Mouse (Mus musculus) olfactory bulb, adult 2 months (tissue): ENCODE measurements at regions not wholly inside any gene's neighbourhood (a gene's known extent, or its start where the extent isn't known, plus 50 kb on each side); places are given as distances from the start of the nearest gene placed in this dataset.

Experiments
- H3K27ac ChIP-seq: fragments of 200-500 bp; 2 replicates; pipeline ENCODE4 v1.5.1; 2012; ENCODE audit warnings: low read depth, low read length; ENCODE audit not compliant: insufficient read depth
- H3K4me1 ChIP-seq: fragments of 200-500 bp; 2 replicates; pipeline ENCODE4 v1.6.1; 2012; ENCODE audit warnings: low read length; ENCODE audit not compliant: control insufficient read depth, insufficient read depth
- H3K4me3 ChIP-seq: fragments of 200-500 bp; 2 replicates; pipeline ENCODE4 v1.5.1; 2012; ENCODE audit warnings: mild to moderate bottlenecking, low read depth, low read length, moderate library complexity; ENCODE audit not compliant: insufficient read depth
- CTCF ChIP-seq: fragments of 200-500 bp; IDR thresholded peaks from 2 replicates; pipeline ENCODE4 v1.5.1; 2012; ENCODE audit warnings: low read depth, mild to moderate bottlenecking, low read length, moderate library complexity; ENCODE audit not compliant: insufficient read depth
- POLR2A ChIP-seq: fragments of 200-500 bp; IDR thresholded peaks from 2 replicates; pipeline ENCODE4 v1.6.1; 2012; ENCODE audit warnings: mild to moderate bottlenecking, low read depth, low read length, moderate library complexity; ENCODE audit not compliant: insufficient read depth
- WGBS: fragments of 180-500 bp; shearing (Covaris S2); methylation state at CpG from one replicate; pipeline ENCODE4 v1.1.7; 2018; 5-methylcytosine and 5-hydroxymethylcytosine counted together

DNA sequence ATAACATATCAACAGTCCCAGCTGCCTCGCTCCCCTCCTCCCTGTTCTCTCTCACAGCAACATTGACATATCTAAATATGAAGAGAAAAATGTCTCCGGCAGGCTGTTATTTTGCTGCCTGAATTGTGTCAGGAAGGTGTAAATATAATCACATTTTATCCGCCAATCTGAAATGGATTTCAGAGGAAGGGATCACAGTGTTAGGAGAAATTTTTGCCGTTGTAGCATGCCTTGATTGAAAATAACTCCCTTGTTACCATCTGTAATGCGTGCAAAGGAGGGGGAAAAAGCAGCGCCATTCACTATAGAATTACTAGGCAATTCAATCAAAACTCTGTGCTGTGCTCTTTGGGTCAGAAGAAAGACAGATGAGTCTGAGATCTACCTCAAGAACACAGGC lies 620.3 kb upstream of the Castor2 start:
- TF ChIP-seq POLR2A (no peak), CTCF (no peak)
- Histone ChIP-seq H3K4me3 (no peak overlapping the region), H3K27ac (no peak overlapping the region), H3K4me1 (peaks cover 6% of the 10 kb centered on the region)
- WGBS, result 75% methylated on average over 6 of the region's 6 CpGs

DNA sequence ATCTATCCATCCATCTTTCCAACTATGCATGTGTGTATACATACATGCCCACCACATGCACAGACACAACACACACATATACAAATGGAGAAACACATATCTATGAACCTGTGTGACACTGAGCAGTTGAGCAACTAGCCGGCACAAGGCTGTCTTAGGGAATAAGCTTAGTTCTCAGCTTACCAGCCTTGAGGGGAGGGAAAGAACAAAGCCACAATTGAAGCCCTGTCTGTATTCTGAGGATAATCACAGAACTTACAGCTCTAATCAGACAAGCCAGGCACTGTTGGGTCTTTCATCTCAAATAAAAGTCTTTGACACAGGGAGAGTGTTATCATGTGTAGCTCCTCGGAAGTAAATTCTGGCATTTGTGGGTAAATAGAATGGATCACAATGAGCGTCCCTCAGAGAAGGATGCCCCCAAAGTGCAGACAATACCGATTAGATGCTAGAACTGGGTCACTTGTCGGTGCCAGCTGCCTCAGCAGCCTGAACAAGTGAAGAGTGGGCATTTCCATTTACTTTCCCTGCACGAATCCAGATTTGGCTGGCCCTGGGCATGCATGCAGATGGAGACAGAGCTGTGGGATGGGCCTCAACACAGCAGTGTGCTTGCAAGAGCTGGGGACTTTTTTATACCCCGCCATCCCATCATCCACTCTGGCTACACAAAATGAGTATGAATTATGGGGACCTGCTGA lies 646.0 kb upstream of the Castor2 start:
- no peak overlapping the region for H3K4me3 ChIP-seq
- H3K27ac ChIP-seq, result 0 out of 2 replicates have a peak overlapping the region, but pooled peaks have one; percentile 4
- H3K4me1 ChIP-seq, result peaks cover 5% of the 10 kb centered on the region; the same call in 1 of the 2 replicates
- WGBS, result 42% methylated on average over 7 of the region's 7 CpGs
- TF ChIP-seq POLR2A (no peak), CTCF (no peak)

- Histone ChIP-seq H3K4me1 (peaks cover 5% of the 10 kb centered on the region; the same call in 1 of the 2 replicates), H3K27ac (no peak overlapping the region; the same call in 1 of the 2 replicates), H3K4me3 (no peak overlapping the region)
- 54% methylated on average over 3 of the region's 3 CpGs for WGBS
- no peak for TF ChIP-seq CTCF
- no peak for TF ChIP-seq POLR2A
Measured at GRCm38 (mm10) chr5:133449926-133450325, 649.6 kb upstream of the Castor2 start.

GRCm38 (mm10) chr5:133400826-133401225 lies 698.7 kb upstream of the Castor2 start:
- WGBS, result 94% methylated on average over 1 of the region's 1 CpGs
- Histone ChIP-seq H3K27ac (no peak overlapping the region), H3K4me3 (no peak overlapping the region), H3K4me1 (no peaks in the 10 kb centered on the region)
- TF ChIP-seq POLR2A (no peak), CTCF (no peak)

DNA sequence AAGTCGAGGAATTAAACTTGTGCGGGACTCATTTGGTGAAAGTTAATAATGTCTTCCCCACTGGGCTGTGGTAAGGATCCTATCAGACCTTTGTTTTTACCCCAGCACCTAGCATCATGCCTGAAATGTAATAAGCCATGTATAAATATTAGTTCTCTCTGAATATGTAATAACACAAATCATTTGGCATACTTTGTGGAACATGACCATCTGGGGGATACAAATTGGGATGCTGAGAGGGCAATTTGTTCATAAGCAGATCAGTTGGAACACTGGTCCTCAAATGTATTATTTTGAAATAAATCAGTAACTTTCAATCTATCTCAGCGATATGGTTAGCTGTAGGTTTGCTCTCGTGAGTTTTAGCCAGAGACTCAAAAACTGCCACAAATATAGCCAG lies 709.6 kb upstream of the Castor2 start:
- no peak for TF ChIP-seq CTCF
- TF ChIP-seq POLR2A, result no peak
- peaks cover 3% of the 10 kb centered on the region; the same call in 1 of the 2 replicates for H3K4me1 ChIP-seq
- 78% methylated on average over 4 of the region's 4 CpGs for WGBS
- no peak overlapping the region for H3K4me3 ChIP-seq
- no peak overlapping the region for H3K27ac ChIP-seq

- 47% methylated on average over 6 of the region's 6 CpGs for WGBS
- Histone ChIP-seq H3K27ac (no peak overlapping the region), H3K4me1 (peaks cover 3% of the 10 kb centered on the region; the same call in 1 of the 2 replicates), H3K4me3 (no peak overlapping the region)
- no peak for TF ChIP-seq CTCF
- TF ChIP-seq POLR2A, result no peak
Measured at GRCm38 (mm10) chr5:133389023-133389840, 710.3 kb upstream of the Castor2 start.

- TF ChIP-seq POLR2A, result no peak
- no peak for TF ChIP-seq CTCF
- H3K27ac ChIP-seq, result no peak overlapping the region
- H3K4me1 ChIP-seq, result peaks cover 3% of the 10 kb centered on the region; the same call in 1 of the 2 replicates
- WGBS, result 42% methylated on average over 10 of the region's 10 CpGs
- no peak overlapping the region for H3K4me3 ChIP-seq
Measured at GRCm38 (mm10) chr5:133385374-133386349, 713.8 kb upstream of the Castor2 start.

- no peak for TF ChIP-seq CTCF
- TF ChIP-seq POLR2A, result no peak
- Histone ChIP-seq H3K4me1 (no peaks in the 10 kb centered on the region), H3K27ac (no peak overlapping the region), H3K4me3 (no peak overlapping the region)
- 63% methylated on average over 3 of the region's 3 CpGs for WGBS
Measured at GRCm38 (mm10) chr5:133365771-133366170, 733.7 kb upstream of the Castor2 start.
